Mouse (Mus musculus): ENCODE measurements around the gene Gpr3.

The Gpr3 gene

DNA sequence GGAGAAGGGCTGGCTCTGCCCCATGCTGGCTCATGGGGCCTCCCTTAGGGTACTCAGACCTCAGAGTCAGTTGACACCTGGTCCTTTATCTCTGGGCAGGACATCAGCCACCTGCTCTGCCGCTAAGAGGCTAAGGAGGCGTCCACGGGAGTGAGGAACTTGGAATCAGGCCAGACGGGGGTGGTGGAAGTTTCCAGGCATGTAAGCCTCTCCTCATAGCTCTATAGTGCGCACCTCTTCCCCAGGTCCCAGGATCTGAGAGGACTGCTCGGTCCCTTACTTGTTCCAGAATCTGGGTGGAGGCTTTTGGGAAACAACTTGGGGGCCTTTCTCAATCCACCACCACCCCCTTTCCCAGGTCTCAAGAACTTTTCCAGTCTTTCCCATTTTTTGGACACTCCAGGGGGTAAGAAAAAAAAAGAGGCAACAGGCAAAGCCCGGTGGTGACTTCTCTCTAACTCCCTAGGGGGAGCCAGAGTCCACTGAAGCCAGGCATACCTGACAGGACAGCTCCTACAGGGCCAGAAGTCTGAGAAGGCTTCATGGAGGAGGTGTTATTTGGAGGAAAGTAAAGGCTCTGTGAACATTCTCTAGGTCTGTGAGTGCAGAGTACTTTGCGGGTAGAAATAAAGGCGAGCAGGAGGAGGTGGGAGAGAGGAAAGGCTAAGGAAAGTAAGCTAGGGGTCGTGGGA, 21.1 kb upstream of the Gpr3 start:
- no peak for DNase-seq (ENCODE audit: low spot score)

DNA sequence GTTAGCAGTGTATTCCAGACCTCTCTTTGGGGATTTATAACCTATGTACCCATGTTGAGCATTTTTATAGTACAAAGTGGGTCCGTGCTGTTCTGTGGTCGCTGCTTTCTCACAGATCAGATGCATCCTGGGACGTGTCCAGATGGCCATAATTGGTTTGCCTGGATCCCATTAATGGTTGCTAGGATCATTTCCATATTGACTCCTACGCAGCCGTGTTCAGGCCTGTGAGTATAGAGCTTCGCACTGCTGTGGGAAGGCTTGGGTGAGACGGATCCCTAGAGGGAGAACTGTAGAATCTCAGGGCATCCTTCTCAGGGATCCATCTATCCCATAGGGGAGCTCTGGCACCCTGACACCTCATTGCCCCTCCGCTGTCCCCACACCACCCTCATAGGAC, 17.2 kb upstream of the Gpr3 start:
- DNase-seq (ENCODE audit: low spot score), result no peak

DNA sequence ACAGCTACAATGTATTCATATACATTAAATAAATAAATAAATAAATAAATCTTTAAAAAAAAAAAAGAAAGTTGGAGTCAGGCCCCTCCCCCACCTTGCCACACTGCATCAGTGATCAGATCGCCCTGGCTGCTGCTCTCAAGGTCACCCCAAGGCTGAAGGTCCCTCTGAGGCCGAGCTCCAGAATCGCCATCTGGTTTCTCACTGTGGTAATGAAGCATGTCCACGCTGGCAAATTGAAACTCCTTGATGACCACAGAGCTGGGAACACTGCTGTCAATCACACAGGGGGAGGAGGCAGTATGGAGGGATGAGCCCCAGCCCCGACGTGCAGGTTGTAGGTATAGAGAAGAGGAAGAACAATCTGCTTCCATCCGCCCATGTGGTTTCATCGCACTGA, 15.3 kb upstream of the Gpr3 start:
- DNase-seq (ENCODE audit: low spot score), result no peak

DNA sequence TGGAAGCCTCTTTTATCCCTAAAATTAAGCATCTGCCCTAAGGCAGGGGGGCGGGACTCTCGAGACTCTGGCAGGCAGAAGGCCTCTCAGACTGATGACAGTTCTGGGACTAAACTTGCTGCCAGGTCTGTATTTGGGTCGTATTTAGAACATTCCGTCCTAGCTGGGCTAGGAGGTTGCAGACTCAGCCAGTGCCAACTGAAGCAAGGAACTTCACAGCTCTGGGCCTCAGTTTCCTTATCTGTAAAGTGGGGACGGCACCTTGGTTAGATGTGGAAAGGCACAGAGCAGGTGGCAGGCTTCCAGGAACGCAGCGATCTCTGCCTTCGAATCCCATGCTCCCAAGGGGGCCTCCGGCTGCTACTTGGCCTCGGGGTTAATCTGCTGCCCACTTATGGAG, 13.7 kb upstream of the Gpr3 start:
- DNase-seq (ENCODE audit: low spot score), result no peak

DNA sequence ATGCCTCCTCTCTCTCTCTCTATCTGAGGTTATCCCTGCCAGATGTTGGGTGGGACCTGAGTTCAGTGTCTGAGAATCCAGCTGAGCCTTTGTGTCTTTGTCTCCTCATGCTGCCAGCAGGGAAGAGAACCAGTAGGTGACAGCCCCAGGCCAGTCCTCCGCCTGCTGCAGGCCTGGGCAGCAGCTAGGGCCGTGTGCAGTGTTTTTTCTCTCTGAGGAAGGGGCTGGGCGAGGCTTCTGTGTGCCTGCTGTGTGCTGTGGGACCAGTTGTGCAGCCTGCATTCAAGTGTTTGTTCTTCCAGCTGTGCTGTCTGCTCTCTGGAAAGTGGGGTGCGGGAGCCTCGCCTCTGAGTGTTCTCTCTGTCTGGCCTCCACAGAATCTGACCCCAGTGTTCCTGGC, 11.5 kb upstream of the Gpr3 start:
- no peak for DNase-seq (ENCODE audit: low spot score)

DNA sequence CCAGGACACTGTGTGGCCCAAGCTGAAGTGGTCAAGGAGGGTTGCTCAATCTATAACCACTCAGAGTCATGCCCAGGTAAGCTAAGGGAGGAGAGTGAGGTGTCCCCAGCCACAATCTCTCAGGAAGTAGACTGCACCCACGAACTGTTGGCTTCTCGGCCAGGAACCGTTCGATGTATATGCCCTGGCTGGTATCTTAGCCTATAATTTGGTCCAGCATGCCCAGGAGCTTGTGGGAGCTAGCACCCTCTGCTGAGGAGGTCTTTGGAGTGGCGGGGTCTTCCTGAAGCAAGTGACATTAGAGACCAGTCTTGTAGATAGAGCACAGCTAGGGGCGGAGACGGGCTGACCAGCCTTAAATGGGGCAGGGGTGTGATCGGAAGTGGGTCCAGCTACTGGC, 9.4 kb upstream of the Gpr3 start:
- no peak for DNase-seq (ENCODE audit: low spot score)

DNA sequence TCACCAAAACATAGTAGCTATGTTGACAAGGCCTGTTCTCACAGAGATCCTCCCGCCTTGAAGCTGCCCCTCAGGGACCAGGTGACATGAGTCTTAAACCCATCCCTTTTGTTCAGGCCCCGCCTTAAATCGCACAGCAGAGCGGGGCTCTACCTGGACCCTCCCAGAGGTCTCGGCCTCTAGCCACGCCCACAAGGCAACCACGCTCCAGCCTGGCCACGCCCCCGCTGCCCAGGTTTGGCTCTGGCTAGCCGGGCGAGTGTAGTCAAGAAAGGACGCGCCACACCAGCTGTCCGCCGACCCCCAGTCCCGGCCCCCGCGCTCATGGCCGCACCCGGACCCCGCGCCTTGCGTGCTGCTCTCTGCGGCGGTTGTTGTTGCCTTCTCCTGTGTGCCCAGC, 8.3 kb upstream of the Gpr3 start:
- DNase-seq (ENCODE audit: low spot score), result no peak

DNA sequence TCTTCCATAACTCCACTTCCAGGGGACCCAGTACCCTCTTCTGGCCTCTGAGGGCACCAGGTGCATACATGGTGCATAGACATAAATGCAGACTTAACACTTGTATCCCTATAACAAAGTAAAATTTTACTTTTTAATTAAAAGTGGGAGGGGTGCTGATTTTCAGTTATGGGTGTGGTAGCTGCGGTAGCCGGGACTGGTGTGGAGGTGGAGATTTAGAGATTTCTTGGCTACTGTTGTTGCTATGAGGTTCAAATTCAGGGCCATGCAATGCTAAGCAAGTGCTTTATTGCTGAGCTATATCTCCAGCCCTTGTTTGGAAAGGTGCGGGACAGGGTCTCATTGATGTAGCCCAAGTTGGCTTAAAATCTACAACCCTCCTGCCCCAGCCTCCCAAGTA, 6.4 kb upstream of the Gpr3 start:
- DNase-seq (ENCODE audit: low spot score), result no peak

DNA sequence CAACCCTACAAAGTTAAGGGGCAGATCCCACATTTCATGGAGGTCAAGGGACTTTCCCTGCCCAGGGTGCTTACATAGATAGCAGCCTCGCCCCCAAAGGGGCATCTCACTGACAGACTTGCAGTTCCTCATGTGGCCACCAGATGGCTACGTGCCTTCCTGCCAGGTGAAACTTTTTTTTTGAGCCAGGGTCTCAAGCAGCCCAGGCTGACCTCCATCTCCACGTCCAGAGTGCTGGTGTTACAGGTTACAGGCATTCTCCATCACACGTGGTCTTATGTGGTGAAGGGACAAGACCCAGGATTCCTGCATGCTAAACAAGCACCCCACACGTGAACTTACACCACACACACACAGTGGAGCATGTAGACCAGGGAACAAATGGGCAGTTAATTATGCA, 5.3 kb upstream of the Gpr3 start:
- peak; percentile 55 for DNase-seq (ENCODE audit: low spot score)

DNA sequence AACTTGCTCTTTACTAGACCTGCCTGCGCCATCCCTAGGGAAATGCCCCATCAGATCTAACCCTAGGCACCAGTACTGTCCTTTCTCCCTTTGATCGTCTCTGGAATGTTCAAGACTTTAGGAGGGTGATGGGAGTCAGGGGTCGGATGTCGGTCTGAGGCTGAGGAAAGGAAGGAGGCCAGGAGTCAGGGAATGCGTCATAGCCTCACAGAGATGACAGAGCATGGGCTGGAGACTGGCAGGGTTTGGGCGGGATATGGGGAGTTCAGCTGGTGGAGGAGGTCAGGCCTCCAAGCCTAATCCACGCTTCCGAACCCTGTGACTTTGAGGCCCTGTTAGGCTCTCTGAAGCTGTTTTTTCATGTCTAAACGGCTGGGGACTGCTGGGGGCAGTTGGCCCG, 1.3 kb upstream of the Gpr3 start:
- no peak for DNase-seq (ENCODE audit: low spot score)

DNA sequence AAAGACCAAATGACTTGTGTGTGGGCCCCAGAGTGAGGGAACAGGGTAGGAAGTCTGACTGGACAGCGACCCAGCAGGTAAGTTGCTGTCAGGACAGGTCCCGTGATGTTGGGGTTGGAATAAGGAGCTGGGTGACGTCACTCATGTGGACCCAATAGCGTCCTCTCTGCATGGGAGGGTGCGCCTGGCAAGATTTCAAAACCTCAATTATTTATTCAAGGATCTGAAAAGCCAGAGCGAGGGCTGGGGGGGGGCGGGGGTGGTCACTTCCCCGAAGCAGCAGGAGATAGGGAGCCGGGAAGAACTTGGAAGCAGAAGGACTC, 893 bp upstream of the Gpr3 start:
- DNase-seq (ENCODE audit: low spot score), result no peak

DNA sequence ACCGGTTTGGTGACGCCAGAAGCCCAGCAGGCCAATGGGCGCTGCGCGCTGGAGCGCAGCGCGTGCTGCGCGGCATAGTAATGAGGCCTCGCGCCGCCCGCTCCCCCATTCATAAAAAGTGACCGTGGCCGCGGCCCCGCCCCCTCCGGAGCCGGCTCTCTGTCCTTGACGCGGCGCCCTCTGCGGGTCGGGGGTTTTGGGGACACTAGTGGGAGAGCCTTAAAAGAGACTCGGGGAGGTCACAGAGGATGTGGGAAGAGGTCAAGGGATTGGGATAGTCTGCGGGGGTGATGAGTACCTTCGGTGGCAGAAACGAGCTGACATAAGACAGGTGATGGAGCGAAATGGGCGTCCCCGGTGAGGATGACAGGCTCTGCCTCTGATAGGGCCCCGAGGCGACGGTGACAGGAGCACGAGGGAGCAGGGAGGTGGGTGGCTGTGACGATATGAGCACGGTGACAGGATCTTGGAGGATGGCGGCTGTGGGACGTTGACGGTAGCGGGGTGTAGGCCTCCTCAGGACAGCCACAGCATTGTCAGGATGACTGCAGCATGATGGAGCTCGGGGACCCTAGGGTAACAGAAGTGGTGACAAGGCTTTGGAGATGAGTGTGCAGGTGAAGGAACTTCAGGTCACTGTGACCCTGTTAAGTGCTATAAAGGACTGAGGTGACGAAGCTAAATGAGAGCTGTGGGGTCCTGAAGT, 379 bp upstream of the Gpr3 start:
- peak; percentile 50 for DNase-seq (ENCODE audit: low spot score)

DNA sequence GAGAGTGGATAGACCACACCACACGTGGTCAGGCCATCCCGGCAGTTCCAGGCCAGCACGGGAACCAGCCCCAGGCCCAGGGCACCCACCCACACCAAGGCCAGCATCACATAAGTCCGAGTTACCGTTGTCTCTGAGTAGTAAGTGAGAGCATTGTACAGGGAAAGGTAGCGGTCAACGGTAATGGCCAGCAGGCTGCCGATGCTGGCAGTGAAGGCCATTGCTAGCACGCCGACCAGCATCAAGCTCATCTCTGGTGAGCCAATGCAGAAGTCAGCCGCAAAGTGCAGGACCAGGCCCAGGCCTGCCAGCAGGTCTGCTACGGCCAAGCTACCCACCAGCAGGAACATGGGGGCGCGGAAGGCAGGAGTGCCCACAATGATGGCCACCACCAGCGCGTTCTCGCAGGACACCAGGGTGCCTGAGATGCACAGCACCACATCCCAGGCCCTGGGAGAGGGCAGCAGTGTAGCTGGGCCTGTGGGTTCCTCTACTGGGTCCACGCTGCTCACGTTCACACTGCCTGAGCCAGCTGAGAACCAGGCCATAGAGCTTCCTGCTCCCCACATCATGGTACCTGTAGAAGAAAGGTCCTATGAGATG, 1.4 kb downstream of the Gpr3 start:
- DNase-seq (ENCODE audit: low spot score), result no peak

DNA sequence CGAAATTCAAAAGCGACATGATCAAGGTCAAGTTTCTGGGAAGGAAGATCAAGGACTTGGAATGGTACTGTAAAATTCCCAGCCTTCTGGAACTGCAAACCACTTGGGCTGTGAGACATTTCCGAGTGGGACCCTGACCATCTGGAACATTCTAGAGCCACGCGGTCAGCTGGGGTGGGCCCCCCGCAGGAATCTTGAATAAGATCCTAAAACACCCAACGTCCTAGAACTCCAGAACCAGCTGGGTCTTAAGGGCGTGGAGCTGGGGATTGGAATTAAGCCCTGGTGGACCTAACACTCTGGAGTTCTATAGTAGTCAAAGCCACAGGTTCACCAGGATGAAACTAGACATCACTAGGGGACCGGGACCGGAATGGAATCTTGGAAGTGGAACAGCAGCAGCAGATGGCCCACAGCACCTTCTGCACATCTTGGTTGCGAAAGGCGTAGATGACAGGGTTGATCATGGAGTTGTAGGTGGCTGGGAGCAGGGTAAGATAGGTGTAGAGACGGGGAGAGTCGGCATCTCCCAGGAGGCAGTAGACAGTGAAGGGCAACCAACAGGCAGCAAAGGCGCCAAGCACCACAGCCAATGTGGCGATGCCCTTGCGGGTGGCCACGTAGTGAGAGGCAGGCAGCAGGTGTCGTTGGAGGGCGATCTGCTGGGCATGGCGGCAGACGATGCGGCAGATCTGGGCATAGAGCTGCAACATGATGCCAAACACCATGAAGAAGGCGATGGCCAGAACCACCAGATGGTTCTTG, 2.1 kb downstream of the Gpr3 start:
- no peak for DNase-seq (ENCODE audit: low spot score)

DNA sequence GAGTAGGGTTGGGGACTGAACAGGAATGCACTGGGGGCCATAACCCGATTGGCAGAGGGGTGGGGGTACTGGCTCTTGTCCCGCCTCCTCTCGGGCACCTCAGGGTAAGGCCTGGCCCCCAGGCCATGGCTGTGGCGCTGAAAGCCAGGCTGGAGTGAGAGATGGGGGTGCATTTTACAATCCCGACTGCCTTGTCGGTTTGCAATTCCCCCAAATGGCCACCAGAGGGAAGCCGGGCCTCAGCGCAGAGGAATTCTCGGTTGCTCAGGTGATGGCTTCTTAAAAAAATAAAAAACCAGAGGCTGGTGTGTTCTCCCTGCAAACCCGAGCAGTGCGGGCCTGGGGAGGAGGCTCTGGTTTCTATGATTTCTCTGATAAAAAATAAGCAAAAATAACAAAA, 3.0 kb downstream of the Gpr3 start:
- no peak for DNase-seq (ENCODE audit: low spot score)

DNA sequence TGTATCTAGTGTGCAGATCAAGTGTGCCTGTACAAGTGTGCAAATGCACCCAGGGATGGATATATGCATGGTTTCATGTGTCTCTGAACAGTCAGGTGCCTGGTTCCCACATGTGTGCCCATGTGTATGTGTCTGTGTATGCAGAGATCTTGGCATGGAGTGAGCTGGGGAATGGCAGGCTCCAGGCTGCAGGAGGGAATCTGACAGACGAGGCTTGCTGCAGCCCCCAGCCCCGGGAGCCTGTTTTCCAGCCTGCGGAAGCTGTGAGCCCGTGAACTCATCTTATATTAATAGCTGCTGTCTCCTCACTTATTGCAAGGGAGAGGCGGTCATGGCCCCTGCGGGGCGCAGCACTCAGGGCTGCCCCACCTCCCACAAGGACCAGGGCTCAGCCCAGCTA, 8.0 kb downstream of the Gpr3 start:
- DNase-seq (ENCODE audit: low spot score), result no peak

DNA sequence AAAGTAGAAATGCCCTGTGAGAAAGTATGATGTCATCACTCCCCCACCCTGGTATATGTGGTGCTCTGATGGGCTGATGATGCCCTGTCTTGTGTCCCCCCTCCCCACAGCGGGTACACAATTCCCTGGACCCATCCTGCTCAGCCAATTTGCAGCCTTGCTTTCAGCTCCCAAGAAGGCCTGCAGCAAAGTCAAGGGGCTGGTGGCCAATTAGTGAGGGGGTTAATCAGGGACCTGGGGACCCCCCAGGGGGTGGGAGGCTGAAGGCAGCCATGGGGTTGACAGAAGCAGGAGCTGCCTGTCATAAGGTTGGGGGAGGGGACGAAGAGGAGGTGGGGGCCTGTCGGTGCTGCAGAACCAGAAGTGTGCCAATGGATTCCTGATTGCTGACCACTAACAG, 8.7 kb downstream of the Gpr3 start:
- no peak for DNase-seq (ENCODE audit: low spot score)

DNA sequence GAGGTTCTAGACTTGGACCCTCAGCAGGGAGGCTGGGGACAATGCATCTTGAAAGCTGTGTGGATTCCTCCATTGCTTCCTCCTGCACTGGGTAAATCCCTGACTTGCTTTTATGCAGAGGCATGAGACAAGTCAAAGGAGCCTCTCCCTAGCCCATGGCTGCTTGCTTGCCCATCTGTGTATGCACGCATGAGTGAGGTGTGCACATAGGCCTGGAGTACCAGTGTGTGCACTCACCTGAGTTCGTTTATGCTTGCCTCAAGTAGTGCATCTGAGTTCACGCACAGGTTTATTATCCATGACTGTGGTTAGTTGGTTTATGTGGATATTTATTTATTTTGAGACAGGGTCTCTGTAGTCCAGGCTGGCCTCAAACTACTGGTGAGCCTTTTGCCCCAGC, 10.1 kb downstream of the Gpr3 start:
- no peak for DNase-seq (ENCODE audit: low spot score)

DNA sequence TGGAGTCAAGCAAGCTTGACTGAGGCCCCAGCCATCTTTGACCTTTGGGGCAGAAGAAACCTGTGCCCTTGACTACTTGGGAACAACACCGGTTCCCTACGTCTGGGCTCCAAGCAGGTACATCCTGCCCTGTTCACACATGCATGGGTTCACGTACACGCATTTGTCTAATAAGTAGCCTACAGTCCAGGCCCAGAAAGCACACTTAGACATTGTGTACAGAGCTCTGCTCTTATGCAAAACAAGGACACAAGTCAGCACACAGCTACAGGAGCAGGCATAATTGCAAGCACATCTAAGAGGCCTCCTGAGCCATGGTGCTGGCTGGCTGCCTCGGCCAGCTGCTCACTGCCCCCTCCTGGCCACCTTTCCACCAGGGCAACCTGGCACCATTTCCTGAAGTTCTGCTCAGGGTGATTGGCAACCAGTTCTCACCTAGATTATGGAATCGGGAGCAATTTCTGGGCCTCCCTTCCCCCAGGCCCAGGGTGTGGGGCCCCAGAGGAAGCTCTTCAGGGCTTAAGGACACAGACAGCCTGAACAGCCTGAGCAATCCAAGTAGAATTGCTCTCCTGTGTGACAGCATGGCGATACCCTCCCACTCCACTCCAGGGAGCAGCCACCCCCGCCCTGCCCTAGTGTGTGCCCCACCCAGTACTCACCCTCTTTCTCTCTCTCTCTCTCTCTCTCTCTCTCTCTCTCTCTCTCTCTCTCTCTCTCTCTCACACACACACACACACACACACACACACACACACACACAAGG, 11.1 kb downstream of the Gpr3 start:
- DNase-seq (ENCODE audit: low spot score), result peak; percentile 40

DNA sequence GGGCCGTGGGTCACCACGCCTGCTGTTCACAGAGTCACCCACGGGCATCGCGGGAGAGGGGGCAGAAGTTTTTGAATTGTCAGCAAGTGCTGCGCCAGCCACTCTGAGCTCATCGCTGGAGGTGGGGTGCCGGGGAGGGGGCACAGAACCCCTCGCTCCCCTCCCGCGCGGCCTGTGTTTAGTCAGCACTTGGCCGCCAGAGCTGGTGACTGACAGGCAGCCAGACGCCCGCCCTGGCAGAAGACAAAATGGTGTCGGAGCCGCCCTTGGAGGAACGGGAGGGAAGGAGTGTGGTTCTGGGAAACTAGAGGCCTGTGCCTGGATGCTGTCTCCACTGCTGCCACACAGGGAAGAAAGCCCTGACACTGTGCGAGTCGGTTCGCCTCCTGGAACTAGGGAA, 12.0 kb downstream of the Gpr3 start:
- DNase-seq (ENCODE audit: low spot score), result no peak

DNA sequence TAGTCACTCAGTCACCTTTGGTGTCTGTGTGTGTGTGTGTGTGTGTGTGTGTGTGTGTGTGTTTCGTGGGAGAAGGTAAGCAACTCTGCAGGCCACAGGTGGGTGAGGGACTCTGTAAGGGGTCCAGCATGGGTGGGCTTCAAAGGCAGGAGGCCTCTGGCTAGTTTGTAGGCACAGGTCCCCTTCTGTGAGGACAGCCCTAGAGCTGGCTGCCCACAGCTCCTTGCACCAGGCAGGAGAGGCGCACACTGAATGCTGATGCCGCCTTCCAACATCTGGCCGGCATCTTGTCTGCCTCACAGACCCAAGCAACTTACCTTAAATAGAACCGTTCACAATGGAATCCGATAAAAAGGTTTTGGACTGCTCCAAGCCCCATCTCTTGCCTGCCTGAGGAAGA, 12.6 kb downstream of the Gpr3 start:
- DNase-seq (ENCODE audit: low spot score), result no peak

Measured in spleen, adult 12 weeks (tissue).